ENCODE assay signal across 11 mouse cellular contexts in genomic region chr4:119682596-119682995, GRCm38 (mm10). TPM values are rescaled to one million over a fixed set of nuclear protein-coding genes. Genes with fewer than 3 reads are reported as not detected.
DNase-seq lines count a peak whose midpoint lies in the region; ATAC-seq and TF ChIP-seq lines count a peak whose summit lies in the region.
"Had no signal": no experiment of that assay in that cellular context is flagged by ENCODE, and none has a peak within 500 bp of the region (broad histone marks: within the 10 kb centered on the region; RNA-seq: fewer than 3 reads in every experiment).

No protein-coding gene starts in this region.

- no peaks in the 10 kb centered on the region for H3K4me1 ChIP-seq in kidney, embryonic 14.5 days (ENCODE audit: control insufficient read depth, insufficient read depth, low read length)
- H3K4me1 ChIP-seq in midbrain, postnatal 0 days (ENCODE audit: insufficient read depth, low read length), result peaks cover 2% of the 10 kb centered on the region; the same call in 1 of the 2 replicates
- H3K4me1 ChIP-seq: limb, embryonic 15.5 days had no signal

- no peaks in the 10 kb centered on the region for H3K36me3 ChIP-seq in kidney, embryonic 14.5 days (ENCODE audit: control insufficient read depth, insufficient read depth, low read length)
- H3K36me3 ChIP-seq in midbrain, postnatal 0 days (ENCODE audit: insufficient read depth, low read length), result no peaks in the 10 kb centered on the region
- H3K36me3 ChIP-seq: limb, embryonic 15.5 days had no signal

- WGBS in kidney, embryonic 14.5 days, result 34% methylated on average over 5 of the region's 5 CpGs
- WGBS in midbrain, postnatal 0 days, result 28% methylated on average over 5 of the region's 5 CpGs

- no peak overlapping the region for H3K4me2 ChIP-seq in kidney, embryonic 14.5 days (replicated peaks; ENCODE audit: low read depth, low read length)
- no peak overlapping the region for H3K4me2 ChIP-seq in midbrain, postnatal 0 days (ENCODE audit: low read depth, low read length, poor library complexity, severe bottlenecking)
- H3K4me2 ChIP-seq: limb, embryonic 15.5 days had no signal

- no peaks in the 10 kb centered on the region for H3K27me3 ChIP-seq in kidney, embryonic 14.5 days (ENCODE audit: control insufficient read depth, insufficient read depth, low read length)
- no peaks in the 10 kb centered on the region for H3K27me3 ChIP-seq in midbrain, postnatal 0 days (ENCODE audit: insufficient read depth, low read length)
- H3K27me3 ChIP-seq: limb, embryonic 15.5 days had no signal

- no peak for TF ChIP-seq CTCF in midbrain, postnatal 0 days (IDR thresholded peaks at IDR 0.05)

- H3K4me3 ChIP-seq in kidney, embryonic 14.5 days (ENCODE audit: low read length), result no peak overlapping the region
- H3K4me3 ChIP-seq in midbrain, postnatal 0 days (ENCODE audit: low read depth, low read length), result no peak overlapping the region
- H3K4me3 ChIP-seq: limb, embryonic 15.5 days had no signal

- no peak for DNase-seq in kidney, postnatal 10 days
- peak; percentile 15 for DNase-seq in NIH3T3 (ENCODE audit: low read depth)
- DNase-seq in midbrain, postnatal 0 days (ENCODE audit: low spot score), result peak; percentile 51
- DNase-seq in urinary bladder, adult 18-20 months (ENCODE audit: low spot score in 2 of 2), result no peak
- no peak for DNase-seq in frontal cortex, postnatal 36 days (ENCODE audit: low spot score in 2 of 2)
- DNase-seq: lung, postnatal 4 days; thymus, postnatal 4 days had no signal

- H3K27ac ChIP-seq in kidney, embryonic 14.5 days (ENCODE audit: low read depth, low read length), result no peak overlapping the region
- no peak overlapping the region for H3K27ac ChIP-seq in midbrain, postnatal 0 days (ENCODE audit: low read depth, low read length)
- H3K27ac ChIP-seq: limb, embryonic 15.5 days had no signal

- no peaks in the 10 kb centered on the region for H3K9me3 ChIP-seq in kidney, embryonic 14.5 days (ENCODE audit: control insufficient read depth, low read length)
- H3K9me3 ChIP-seq in midbrain, postnatal 0 days (ENCODE audit: low read length), result no peaks in the 10 kb centered on the region
- H3K9me3 ChIP-seq: limb, embryonic 15.5 days had no signal

- ATAC-seq in kidney, embryonic 14.5 days (ENCODE audit: low FRiP score, low TSS enrichment), result peak; percentile 60; the same call in 1 of the 2 replicates
- ATAC-seq in common myeloid progenitor, adult 5-6 weeks (replicated peaks; ENCODE audit: low read depth, poor library complexity, severe bottlenecking), result peak; percentile 76
- ATAC-seq in midbrain, postnatal 0 days (ENCODE audit: low FRiP score), result 0 out of 2 replicates have a peak, but pooled peaks have one; percentile 63

- no peak overlapping the region for H3K9ac ChIP-seq in kidney, embryonic 14.5 days (ENCODE audit: low read depth, low read length)
- H3K9ac ChIP-seq in midbrain, postnatal 0 days (replicated peaks; ENCODE audit: low read length, poor library complexity, severe bottlenecking), result no peak overlapping the region
- H3K9ac ChIP-seq: limb, embryonic 15.5 days had no signal

RNA-seq across cellular contexts. Expression of gene Guca2b, which starts 23.8 kb away (rescaled TPM):
- polyA plus RNA-seq in kidney, embryonic 14.5 days (2014; fragmentation: Nextera tagmentation; extraction: Ambion mirVana), result 1.3 and 1.8 TPM in 2 replicates
- not detected in 2 replicates for total RNA-seq in common myeloid progenitor, adult 5-6 weeks (2017)
- total RNA-seq in midbrain, postnatal 0 days (2014; rRNA removed), result not detected in 2 replicates
- polyA plus RNA-seq in midbrain, postnatal 0 days (2015; fragmentation: Nextera tagmentation; extraction: Ambion mirVana), result not detected in 2 replicates
- total RNA-seq: MEL had no signal
- polyA plus RNA-seq: limb, embryonic 15.5 days had no signal

RNA-seq across cellular contexts. Expression of gene Guca2a, which starts 45.1 kb away (rescaled TPM):
- 4.1 and 5.0 TPM in 2 replicates for polyA plus RNA-seq in kidney, embryonic 14.5 days (2014; fragmentation: Nextera tagmentation; extraction: Ambion mirVana)
- total RNA-seq in common myeloid progenitor, adult 5-6 weeks (2017), result not detected in 2 replicates
- not detected in 2 replicates for total RNA-seq in midbrain, postnatal 0 days (2014; rRNA removed)
- not detected in 2 replicates for polyA plus RNA-seq in midbrain, postnatal 0 days (2015; fragmentation: Nextera tagmentation; extraction: Ambion mirVana)
- total RNA-seq: MEL had no signal
- polyA plus RNA-seq: limb, embryonic 15.5 days had no signal

RNA-seq across cellular contexts. Expression of gene Hivep3, which starts 51.0 kb away (rescaled TPM):
- polyA plus RNA-seq in kidney, embryonic 14.5 days (2014; fragmentation: Nextera tagmentation; extraction: Ambion mirVana), result 6.3 and 6.6 TPM in 2 replicates
- 6.3 and 6.5 TPM in 2 replicates for total RNA-seq in common myeloid progenitor, adult 5-6 weeks (2017)
- 18.3 and 19.3 TPM in 2 replicates for total RNA-seq in midbrain, postnatal 0 days (2014; rRNA removed)
- 14.3 and 16.5 TPM in 2 replicates for polyA plus RNA-seq in midbrain, postnatal 0 days (2015; fragmentation: Nextera tagmentation; extraction: Ambion mirVana)
- total RNA-seq: MEL had no signal

Comparison
In these comparisons a context has a peak if more than half of its experiments do, and no peak if none do; other contexts are left out.
1. DNase-seq: peak in NIH3T3 (single experiment) and midbrain, postnatal 0 days (single experiment); none in kidney, postnatal 10 days (single experiment), urinary bladder, adult 18-20 months (0 of 2) and frontal cortex, postnatal 36 days (0 of 2).
2. Peak in every context shown above with its lines, with median percentiles within 50 percentile points of each other: ATAC-seq.